9 mouse cellular contexts compared by ENCODE assay signal in genomic region chr7:102221899-102222298, GRCm38 (mm10). TPM values are rescaled to one million over a fixed set of nuclear protein-coding genes. Genes with fewer than 3 reads are reported as not detected.
DNase-seq lines count a peak whose midpoint lies in the region; ATAC-seq and TF ChIP-seq lines count a peak whose summit lies in the region.
"Had no signal": no experiment of that assay in that cellular context is flagged by ENCODE, and none has a peak within 500 bp of the region (broad histone marks: within the 10 kb centered on the region; RNA-seq: fewer than 3 reads in every experiment).

No protein-coding gene starts in this region.

- H3K4me2 ChIP-seq in forebrain, embryonic 15.5 days (replicated peaks) = no peak overlapping the region
- H3K4me2 ChIP-seq in limb, embryonic 15.5 days = peak overlapping the region; percentile 77; the same call in 1 of the 2 replicates
- peak overlapping the region; percentile 81 for H3K4me2 ChIP-seq in stomach, postnatal 0 days (replicated peaks; ENCODE audit: low read depth)

- no peaks in the 10 kb centered on the region for H3K9me3 ChIP-seq in forebrain, embryonic 10.5 days
- H3K9me3 ChIP-seq in forebrain, embryonic 15.5 days = no peaks in the 10 kb centered on the region
- H3K9me3 ChIP-seq in megakaryocyte, embryonic 14.5 days = no peaks in the 10 kb centered on the region
- H3K9me3 ChIP-seq in limb, embryonic 15.5 days = no peaks in the 10 kb centered on the region
- H3K9me3 ChIP-seq in stomach, postnatal 0 days (ENCODE audit: control insufficient read depth, low read length) = no peaks in the 10 kb centered on the region

- no peaks in the 10 kb centered on the region for H3K27me3 ChIP-seq in forebrain, embryonic 10.5 days (ENCODE audit: poor library complexity, severe bottlenecking)
- H3K27me3 ChIP-seq in forebrain, embryonic 15.5 days = no peaks in the 10 kb centered on the region
- no peaks in the 10 kb centered on the region for H3K27me3 ChIP-seq in megakaryocyte, embryonic 14.5 days (replicated peaks)
- H3K27me3 ChIP-seq in limb, embryonic 15.5 days = no peaks in the 10 kb centered on the region
- no peaks in the 10 kb centered on the region for H3K27me3 ChIP-seq in stomach, postnatal 0 days (ENCODE audit: control insufficient read depth, insufficient read depth, low read length)

- no peak for DNase-seq in forebrain, embryonic 10.5 days (ENCODE audit: extremely low spot score, low spot score)
- DNase-seq in stomach, postnatal 0 days (ENCODE audit: low spot score) = no peak
- DNase-seq in left cerebral cortex, adult 9 months (ENCODE audit: low spot score in 2 of 2) = no peak
- DNase-seq in gastrocnemius, postnatal 10 days = no peak
- DNase-seq: gastrocnemius, postnatal 36 days had no signal

- no peak overlapping the region for H3K9ac ChIP-seq in forebrain, embryonic 15.5 days (replicated peaks)
- H3K9ac ChIP-seq in limb, embryonic 15.5 days = no peak overlapping the region
- no peak overlapping the region for H3K9ac ChIP-seq in stomach, postnatal 0 days (ENCODE audit: low read length)

- no peak for TF ChIP-seq CTCF in stomach, postnatal 0 days (IDR thresholded peaks at IDR 0.05; ENCODE audit: low read depth)

- peak overlapping the region; percentile 75 for H3K4me3 ChIP-seq in forebrain, embryonic 10.5 days
- no peak overlapping the region for H3K4me3 ChIP-seq in forebrain, embryonic 15.5 days
- peak overlapping the region; percentile 93 for H3K4me3 ChIP-seq in megakaryocyte, embryonic 14.5 days (replicated peaks)
- no peak overlapping the region for H3K4me3 ChIP-seq in limb, embryonic 15.5 days
- H3K4me3 ChIP-seq in stomach, postnatal 0 days (ENCODE audit: low read depth, low read length) = no peak overlapping the region

- H3K36me3 ChIP-seq in forebrain, embryonic 10.5 days (replicated peaks) = peaks cover 12% of the 10 kb centered on the region; the same call in 1 of the 2 replicates
- no peaks in the 10 kb centered on the region for H3K36me3 ChIP-seq in forebrain, embryonic 15.5 days
- H3K36me3 ChIP-seq in megakaryocyte, embryonic 14.5 days (replicated peaks; ENCODE audit: low read length) = peaks cover 14% of the 10 kb centered on the region
- peaks cover 4% of the 10 kb centered on the region; the same call in 1 of the 2 replicates for H3K36me3 ChIP-seq in limb, embryonic 15.5 days
- H3K36me3 ChIP-seq in stomach, postnatal 0 days (ENCODE audit: control insufficient read depth, insufficient read depth, low read length) = no peaks in the 10 kb centered on the region

- ATAC-seq in forebrain, embryonic 15.5 days (replicated peaks) = no peak
- ATAC-seq in megakaryocyte, adult 5-6 weeks (ENCODE audit: poor library complexity, severe bottlenecking) = no peak
- ATAC-seq in limb, embryonic 15.5 days (ENCODE audit: insufficient number of reproducible peaks, low FRiP score, low TSS enrichment, low read depth) = no peak
- ATAC-seq in stomach, postnatal 0 days (ENCODE audit: low FRiP score, low TSS enrichment) = no peak

- peak overlapping the region; percentile 60; the same call in 1 of the 2 replicates for H3K27ac ChIP-seq in forebrain, embryonic 10.5 days
- no peak overlapping the region for H3K27ac ChIP-seq in forebrain, embryonic 15.5 days (replicated peaks)
- H3K27ac ChIP-seq in limb, embryonic 15.5 days = no peak overlapping the region
- no peak overlapping the region for H3K27ac ChIP-seq in stomach, postnatal 0 days (replicated peaks)

- no peak for TF ChIP-seq EP300 in stomach, postnatal 0 days (optimal IDR thresholded peaks at IDR 0.05)

- peaks cover 14% of the 10 kb centered on the region for H3K4me1 ChIP-seq in forebrain, embryonic 10.5 days
- H3K4me1 ChIP-seq in forebrain, embryonic 15.5 days = peaks cover 9% of the 10 kb centered on the region; the same call in 1 of the 2 replicates
- peaks cover 46% of the 10 kb centered on the region for H3K4me1 ChIP-seq in megakaryocyte, embryonic 14.5 days
- H3K4me1 ChIP-seq in limb, embryonic 15.5 days = no peaks in the 10 kb centered on the region
- H3K4me1 ChIP-seq in stomach, postnatal 0 days (replicated peaks; ENCODE audit: control insufficient read depth, insufficient read depth) = no peaks in the 10 kb centered on the region

- 64% methylated on average over 1 of the region's 1 CpGs for WGBS in forebrain, embryonic 10.5 days
- WGBS in forebrain, embryonic 15.5 days = 54% methylated on average over 1 of the region's 1 CpGs
- WGBS in limb, embryonic 15.5 days = 38% methylated on average over 1 of the region's 1 CpGs
- WGBS in stomach, postnatal 0 days = 33% methylated on average over 1 of the region's 1 CpGs

RNA-seq across cellular contexts. Expression of gene Pgap2, which starts 11.9 kb away (rescaled TPM):
- 54.7 and 55.0 TPM in 2 replicates for polyA plus RNA-seq in forebrain, embryonic 10.5 days (2016; fragmentation: Nextera tagmentation; extraction: Ambion mirVana)
- 52.9 and 54.1 TPM in 2 replicates for polyA plus RNA-seq in forebrain, embryonic 15.5 days (2015; fragmentation: Nextera tagmentation; extraction: Ambion mirVana)
- 8.0 and 17.3 TPM in 2 replicates for polyA plus RNA-seq in megakaryocyte, embryonic 14.5 days (2012; ENCODE audit: insufficient read depth, low replicate concordance)
- 32.7 and 38.7 TPM in 2 replicates for total RNA-seq in megakaryocyte, adult 5-6 weeks (2015)
- total RNA-seq in megakaryocyte, adult 5-6 weeks (2017) = 19.7 and 20.0 TPM in 2 replicates
- polyA plus RNA-seq in limb, embryonic 15.5 days (2015; fragmentation: Nextera tagmentation; extraction: Ambion mirVana) = 92.5 and 97.2 TPM in 2 replicates
- 88.2 and 89.6 TPM in 2 replicates for polyA plus RNA-seq in stomach, postnatal 0 days (2015; fragmentation: Nextera tagmentation; extraction: Ambion mirVana)
- 10 to 100 TPM; 35.9 to 40.7 TPM for total RNA-seq in gastrocnemius, postnatal 10 days (2021)

RNA-seq across cellular contexts. Expression of gene Nup98, which starts 11.9 kb away (rescaled TPM):
- 45.9 and 48.7 TPM in 2 replicates for polyA plus RNA-seq in forebrain, embryonic 10.5 days (2016; fragmentation: Nextera tagmentation; extraction: Ambion mirVana)
- 24.2 and 24.7 TPM in 2 replicates for polyA plus RNA-seq in forebrain, embryonic 15.5 days (2015; fragmentation: Nextera tagmentation; extraction: Ambion mirVana)
- polyA plus RNA-seq in megakaryocyte, embryonic 14.5 days (2012; ENCODE audit: insufficient read depth, low replicate concordance) = 0.81 and 1.1 TPM in 2 replicates
- 55.6 and 60.6 TPM in 2 replicates for total RNA-seq in megakaryocyte, adult 5-6 weeks (2015)
- total RNA-seq in megakaryocyte, adult 5-6 weeks (2017) = 39.4 and 43.7 TPM in 2 replicates
- polyA plus RNA-seq in limb, embryonic 15.5 days (2015; fragmentation: Nextera tagmentation; extraction: Ambion mirVana) = 29.2 and 30.8 TPM in 2 replicates
- 12.1 and 12.3 TPM in 2 replicates for polyA plus RNA-seq in stomach, postnatal 0 days (2015; fragmentation: Nextera tagmentation; extraction: Ambion mirVana)
- total RNA-seq in gastrocnemius, postnatal 10 days (2021) = 10 to 100 TPM; 25.1 to 31.5 TPM

RNA-seq across cellular contexts. Expression of gene Rhog, which starts 34.0 kb away (rescaled TPM):
- polyA plus RNA-seq in forebrain, embryonic 10.5 days (2016; fragmentation: Nextera tagmentation; extraction: Ambion mirVana) = 37.9 and 39.2 TPM in 2 replicates
- polyA plus RNA-seq in forebrain, embryonic 15.5 days (2015; fragmentation: Nextera tagmentation; extraction: Ambion mirVana) = 16.7 and 19.6 TPM in 2 replicates
- 210 and 238 TPM in 2 replicates for polyA plus RNA-seq in megakaryocyte, embryonic 14.5 days (2012; ENCODE audit: insufficient read depth, low replicate concordance)
- total RNA-seq in megakaryocyte, adult 5-6 weeks (2015) = 359 and 397 TPM in 2 replicates
- 89.0 and 112 TPM in 2 replicates for total RNA-seq in megakaryocyte, adult 5-6 weeks (2017)
- polyA plus RNA-seq in limb, embryonic 15.5 days (2015; fragmentation: Nextera tagmentation; extraction: Ambion mirVana) = 65.2 and 76.2 TPM in 2 replicates
- polyA plus RNA-seq in stomach, postnatal 0 days (2015; fragmentation: Nextera tagmentation; extraction: Ambion mirVana) = 52.1 and 53.1 TPM in 2 replicates
- total RNA-seq in gastrocnemius, postnatal 10 days (2021) = 10 to 100 TPM; 23.9 to 30.1 TPM

RNA-seq across cellular contexts. Expression of gene Stim1, which starts 45.7 kb away (rescaled TPM):
- polyA plus RNA-seq in forebrain, embryonic 10.5 days (2016; fragmentation: Nextera tagmentation; extraction: Ambion mirVana) = 11.6 and 11.7 TPM in 2 replicates
- polyA plus RNA-seq in forebrain, embryonic 15.5 days (2015; fragmentation: Nextera tagmentation; extraction: Ambion mirVana) = 9.6 and 11.1 TPM in 2 replicates
- polyA plus RNA-seq in megakaryocyte, embryonic 14.5 days (2012; ENCODE audit: insufficient read depth, low replicate concordance) = 106 and 312 TPM in 2 replicates
- 28.0 and 28.8 TPM in 2 replicates for total RNA-seq in megakaryocyte, adult 5-6 weeks (2015)
- 35.5 and 59.3 TPM in 2 replicates for total RNA-seq in megakaryocyte, adult 5-6 weeks (2017)
- 33.5 and 38.5 TPM in 2 replicates for polyA plus RNA-seq in limb, embryonic 15.5 days (2015; fragmentation: Nextera tagmentation; extraction: Ambion mirVana)
- 26.4 and 29.5 TPM in 2 replicates for polyA plus RNA-seq in stomach, postnatal 0 days (2015; fragmentation: Nextera tagmentation; extraction: Ambion mirVana)
- total RNA-seq in gastrocnemius, postnatal 10 days (2021) = 100 to 1,000 TPM; 219 to 233 TPM

Comparison
In these comparisons a context has a peak if more than half of its experiments do, and no peak if none do; other contexts are left out.
1. H3K4me3 ChIP-seq: peak in forebrain, embryonic 10.5 days (single experiment) and megakaryocyte, embryonic 14.5 days (single experiment); none in forebrain, embryonic 15.5 days (single experiment), limb, embryonic 15.5 days (single experiment) and stomach, postnatal 0 days (single experiment).